ENCODE assay signal across 9 mouse cellular contexts in genomic region chrX:161162314-161163068, GRCm38 (mm10). TPM values are rescaled to one million over a fixed set of nuclear protein-coding genes. Genes with fewer than 3 reads are reported as not detected.
DNase-seq lines count a peak whose midpoint lies in the region; ATAC-seq and TF ChIP-seq lines count a peak whose summit lies in the region.
"Had no signal": no experiment of that assay in that cellular context is flagged by ENCODE, and none has a peak within 500 bp of the region (broad histone marks: within the 10 kb centered on the region; RNA-seq: fewer than 3 reads in every experiment).

No protein-coding gene starts in this region.

- peak overlapping the region; percentile 50 for H3K9ac ChIP-seq in forebrain, embryonic 12.5 days
- peak overlapping the region; percentile 64 for H3K9ac ChIP-seq in heart, postnatal 0 days (replicated peaks; ENCODE audit: low read depth, low read length)
- no peak overlapping the region for H3K9ac ChIP-seq in liver, embryonic 15.5 days
- peak overlapping the region; percentile 62 for H3K9ac ChIP-seq in neural tube, embryonic 13.5 days

- no peak for TF ChIP-seq EP300 in heart, postnatal 0 days (IDR thresholded peaks at IDR 0.05; ENCODE audit: low read depth)

- no peaks in the 10 kb centered on the region for H3K36me3 ChIP-seq in forebrain, embryonic 12.5 days (replicated peaks)
- no peaks in the 10 kb centered on the region for H3K36me3 ChIP-seq in heart, postnatal 0 days (replicated peaks; ENCODE audit: control insufficient read depth, insufficient read depth, low read length)
- no peaks in the 10 kb centered on the region for H3K36me3 ChIP-seq in liver, embryonic 15.5 days (replicated peaks)
- H3K36me3 ChIP-seq in neural tube, embryonic 13.5 days, result no peaks in the 10 kb centered on the region
- H3K36me3 ChIP-seq in testis, adult 2 months (ENCODE audit: control insufficient read depth, insufficient read depth, low read length), result no peaks in the 10 kb centered on the region

- ATAC-seq in cerebellum, adult (ENCODE audit: insufficient number of reproducible peaks, low FRiP score, low TSS enrichment), result peak; percentile 75; the same call in 1 of the 2 replicates
- peak; percentile 97 for ATAC-seq in forebrain, embryonic 12.5 days (ENCODE audit: low FRiP score)
- ATAC-seq in heart, postnatal 0 days (ENCODE audit: insufficient read depth, low read depth), result peak; percentile 87
- ATAC-seq in liver, embryonic 15.5 days (ENCODE audit: insufficient read depth), result peak; percentile 84
- peak; percentile 96 for ATAC-seq in neural tube, embryonic 13.5 days (ENCODE audit: low read depth)
- ATAC-seq: Patski had no signal

- 26% methylated on average over 22 of the region's 22 CpGs for WGBS in forebrain, embryonic 12.5 days
- 17% methylated on average over 21 of the region's 22 CpGs for WGBS in heart, postnatal 0 days
- 11% methylated on average over 22 of the region's 22 CpGs for WGBS in liver, embryonic 15.5 days (ENCODE audit: insufficient replicate concordance)
- WGBS in neural tube, embryonic 13.5 days, result 28% methylated on average over 22 of the region's 22 CpGs

- H3K27me3 ChIP-seq in forebrain, embryonic 12.5 days, result peaks cover 14% of the 10 kb centered on the region; the same call in 1 of the 2 replicates
- no peaks in the 10 kb centered on the region for H3K27me3 ChIP-seq in heart, postnatal 0 days (ENCODE audit: control insufficient read depth, insufficient read depth, low read length)
- no peaks in the 10 kb centered on the region for H3K27me3 ChIP-seq in liver, embryonic 15.5 days
- H3K27me3 ChIP-seq in neural tube, embryonic 13.5 days, result peaks cover 13% of the 10 kb centered on the region
- H3K27me3 ChIP-seq in testis, adult 2 months (ENCODE audit: control insufficient read depth, insufficient read depth, low read length), result no peaks in the 10 kb centered on the region

- peak; percentile 1 to 16 for DNase-seq in CD8-positive naive resting alpha-beta T cell, adult 2 months (ENCODE audit: low read depth in 2 of 2, low spot score in 2 of 2)
- peak; percentile 23 for DNase-seq in heart, postnatal 0 days (ENCODE audit: low spot score)
- peak; percentile 66 to 77 for DNase-seq in kidney, postnatal 4 days

- no peak for TF ChIP-seq POLR2A in testis, adult 2 months (IDR thresholded peaks at IDR 0.05; ENCODE audit: control insufficient read depth, low read depth, low read length)

- peaks cover 3% of the 10 kb centered on the region; the same call in 1 of the 2 replicates for H3K4me1 ChIP-seq in forebrain, embryonic 12.5 days
- no peaks in the 10 kb centered on the region for H3K4me1 ChIP-seq in heart, postnatal 0 days (ENCODE audit: control insufficient read depth, insufficient read depth)
- H3K4me1 ChIP-seq in liver, embryonic 15.5 days (replicated peaks), result no peaks in the 10 kb centered on the region
- H3K4me1 ChIP-seq in neural tube, embryonic 13.5 days (replicated peaks), result peaks cover 4% of the 10 kb centered on the region
- H3K4me1 ChIP-seq in testis, adult 2 months (ENCODE audit: control insufficient read depth, insufficient read depth, low read length), result peaks cover 4% of the 10 kb centered on the region; the same call in 1 of the 2 replicates

- no peak overlapping the region for H3K27ac ChIP-seq in forebrain, embryonic 12.5 days
- H3K27ac ChIP-seq in heart, postnatal 0 days (ENCODE audit: low read depth), result no peak overlapping the region
- no peak overlapping the region for H3K27ac ChIP-seq in liver, embryonic 15.5 days (replicated peaks)
- no peak overlapping the region for H3K27ac ChIP-seq in neural tube, embryonic 13.5 days (replicated peaks)
- peak overlapping the region; percentile 61 for H3K27ac ChIP-seq in testis, adult 2 months (ENCODE audit: control insufficient read depth, insufficient read depth, low read depth, low read length)

- H3K4me3 ChIP-seq in forebrain, embryonic 12.5 days (replicated peaks), result peak overlapping the region; percentile 50
- peak overlapping the region; percentile 61 for H3K4me3 ChIP-seq in heart, postnatal 0 days (ENCODE audit: low read depth, low read length)
- peak overlapping the region; percentile 54 for H3K4me3 ChIP-seq in liver, embryonic 15.5 days (replicated peaks)
- peak overlapping the region; percentile 53 for H3K4me3 ChIP-seq in neural tube, embryonic 13.5 days
- H3K4me3 ChIP-seq in testis, adult 2 months (ENCODE audit: control insufficient read depth, low read depth, low read length), result peak overlapping the region; percentile 71

- no peaks in the 10 kb centered on the region for H3K9me3 ChIP-seq in forebrain, embryonic 12.5 days
- H3K9me3 ChIP-seq in heart, postnatal 0 days (replicated peaks; ENCODE audit: control insufficient read depth, low read length), result no peaks in the 10 kb centered on the region
- no peaks in the 10 kb centered on the region for H3K9me3 ChIP-seq in liver, embryonic 15.5 days (replicated peaks)
- H3K9me3 ChIP-seq in neural tube, embryonic 13.5 days, result no peaks in the 10 kb centered on the region

- H3K4me2 ChIP-seq in forebrain, embryonic 12.5 days, result peak overlapping the region; percentile 55
- H3K4me2 ChIP-seq in heart, postnatal 0 days (ENCODE audit: low read depth, low read length), result peak overlapping the region; percentile 74
- H3K4me2 ChIP-seq in liver, embryonic 15.5 days, result peak overlapping the region; percentile 64
- peak overlapping the region; percentile 63 for H3K4me2 ChIP-seq in neural tube, embryonic 13.5 days

- no peak for TF ChIP-seq CTCF in heart, postnatal 0 days (IDR thresholded peaks at IDR 0.05; ENCODE audit: low read depth)
- no peak for TF ChIP-seq CTCF in testis, adult 2 months (IDR thresholded peaks at IDR 0.05; ENCODE audit: control insufficient read depth, insufficient read depth, insufficient replicate concordance, low read depth, low read length)

RNA-seq across cellular contexts. Expression of gene Scml2, which starts 45.5 kb away (rescaled TPM):
- 4.1 and 4.2 TPM in 2 replicates for polyA plus RNA-seq in forebrain, embryonic 12.5 days (2016; fragmentation: Nextera tagmentation; extraction: Ambion mirVana)
- total RNA-seq in heart, postnatal 0 days (2014; rRNA removed; ENCODE audit: low replicate concordance), result 0.88 and 2.6 TPM in 2 replicates
- polyA plus RNA-seq in heart, postnatal 0 days (2015; fragmentation: Nextera tagmentation; extraction: Ambion mirVana), result 1.2 TPM in 2 replicates
- 0.55 and 0.59 TPM in 2 replicates for polyA plus RNA-seq in liver, embryonic 15.5 days (2015; fragmentation: Nextera tagmentation; extraction: Ambion mirVana)
- 1.2 and 1.5 TPM in 2 replicates for polyA plus RNA-seq in neural tube, embryonic 13.5 days (2015; fragmentation: Nextera tagmentation; extraction: Ambion mirVana)
- polyA plus RNA-seq in testis, adult 2 months (2012; rRNA removed), result 4.5 and 7.1 TPM in 2 replicates
- polyA plus RNA-seq: Patski had no signal

Comparison
In these comparisons a context has a peak if more than half of its experiments do, and no peak if none do; other contexts are left out.
1. DNase-seq: peak in every context shown above with its lines; median percentile 72 in kidney, postnatal 4 days; 23 in heart, postnatal 0 days; 8 in CD8-positive naive resting alpha-beta T cell, adult 2 months.